Mouse (Mus musculus) embryo, embryonic 10.5 days (tissue): ENCODE measurements around the gene Nup107.
"Not testable (repeated sequence)": the region's sequence is repeated elsewhere in the genome, so short reads cannot be mapped to it uniquely, and the experiment has no call there.

Source experiments
- DNase-seq: peaks from one replicate; pipeline ENCODE4 v3.0.0-alpha.2; 2015; ENCODE audit warnings: low spot score

Gene Nup107

DNA sequence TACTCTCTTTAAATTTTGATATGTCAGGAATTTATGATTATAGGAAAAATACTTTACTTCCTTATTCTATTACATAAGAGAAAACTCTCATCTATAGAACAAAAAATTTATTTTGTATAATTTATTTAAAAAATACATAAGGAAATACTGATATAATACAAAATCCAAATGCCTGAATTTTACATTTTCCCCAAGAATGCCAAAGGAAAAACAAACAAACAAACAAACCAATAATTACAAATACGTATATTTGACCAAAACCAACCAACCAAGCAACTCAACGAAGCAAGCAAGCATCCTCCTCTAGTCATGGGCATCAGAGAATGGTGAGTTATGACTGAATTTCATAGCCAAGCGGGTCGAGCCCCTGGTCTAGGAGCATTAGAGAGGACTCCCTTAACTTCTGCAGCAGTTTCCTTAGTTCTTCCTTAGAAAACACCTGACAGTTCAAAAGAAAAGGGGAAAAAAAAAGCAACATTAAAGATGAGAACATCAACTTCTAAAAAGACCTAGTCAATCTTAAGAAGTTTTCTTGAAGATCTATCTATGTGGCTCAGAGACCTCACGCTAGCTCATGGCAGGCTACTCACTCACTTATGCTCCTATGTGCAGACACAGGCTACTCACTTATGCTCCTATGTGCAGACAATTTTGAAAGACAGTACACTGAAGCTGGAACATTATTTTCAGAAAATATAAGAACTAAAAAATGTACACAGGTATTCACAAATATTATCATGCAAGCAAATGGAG, 41.8 kb downstream of the Nup107 start:
- DNase-seq, result no peak

GRCm38 (mm10) chr10:117749787-117750343, 42.6 kb downstream of the Nup107 start:
- DNase-seq, result no peak

DNA sequence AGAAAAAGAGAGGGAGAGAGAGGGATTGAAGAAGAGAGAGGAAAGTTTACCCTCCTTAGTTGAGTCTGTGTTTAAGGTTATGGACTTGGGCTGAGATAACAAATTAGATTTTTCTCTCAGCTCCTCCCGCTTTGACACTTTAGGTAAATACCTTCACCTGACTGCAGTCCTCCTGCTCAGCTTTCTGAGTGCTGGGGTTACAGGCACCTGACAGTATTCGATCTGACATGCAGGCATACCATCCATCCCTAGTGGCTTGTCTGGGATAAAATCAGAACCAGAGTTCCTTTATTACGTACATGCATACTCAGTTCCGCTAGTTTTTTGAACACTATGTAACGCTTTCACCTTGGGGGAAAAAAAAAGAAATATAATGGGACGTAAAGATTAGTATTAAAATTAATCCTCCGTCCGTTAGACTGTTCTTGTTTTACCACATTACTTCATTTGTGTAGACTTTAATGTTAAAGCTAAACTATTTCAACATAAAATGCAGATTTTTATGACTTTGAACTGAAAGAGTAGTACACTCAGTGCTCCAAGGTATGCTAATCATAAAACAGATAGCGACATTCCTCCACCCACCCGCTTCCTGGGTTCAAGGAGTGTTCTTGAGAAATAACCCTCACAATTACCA, 43.3 kb downstream of the Nup107 start:
- no peak for DNase-seq

DNA sequence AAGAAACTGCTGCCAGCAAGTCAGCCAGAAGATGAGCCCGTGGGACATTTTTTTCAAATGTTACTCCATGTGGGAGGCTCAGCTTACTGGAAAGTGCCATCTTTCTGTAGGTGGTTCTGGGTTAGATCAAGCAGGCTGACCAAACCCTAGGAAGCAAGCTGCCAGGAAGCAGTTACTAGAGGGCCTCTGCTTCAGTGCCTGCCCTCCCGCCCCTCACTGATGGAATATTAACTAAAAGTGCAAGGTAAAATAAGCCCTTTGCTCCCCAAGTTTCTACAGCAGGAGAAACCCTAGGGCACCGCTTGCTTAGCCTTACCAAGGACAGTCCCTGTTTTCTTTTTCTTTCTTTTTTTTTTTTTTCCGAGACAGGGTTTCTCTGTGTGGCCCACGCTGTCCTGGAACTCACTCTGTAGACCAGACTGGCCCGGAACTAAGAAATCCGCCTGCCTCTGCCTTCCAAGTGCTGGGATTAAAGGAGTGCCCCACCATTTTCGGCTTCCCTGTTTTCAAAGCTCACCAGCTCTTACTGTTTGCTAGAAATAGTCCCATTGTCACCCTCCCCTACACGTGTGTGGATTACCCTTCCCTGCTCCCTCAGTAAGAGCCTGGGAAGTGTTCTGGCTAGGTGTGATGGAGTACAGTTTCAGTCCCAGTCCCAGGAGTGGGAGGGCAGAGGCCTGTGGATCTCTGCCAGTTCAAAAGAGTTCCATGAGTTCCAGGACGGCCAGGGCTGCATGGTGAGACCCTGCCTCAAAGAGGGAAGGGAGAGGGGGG, 44.0 kb downstream of the Nup107 start:
- no peak for DNase-seq

DNA sequence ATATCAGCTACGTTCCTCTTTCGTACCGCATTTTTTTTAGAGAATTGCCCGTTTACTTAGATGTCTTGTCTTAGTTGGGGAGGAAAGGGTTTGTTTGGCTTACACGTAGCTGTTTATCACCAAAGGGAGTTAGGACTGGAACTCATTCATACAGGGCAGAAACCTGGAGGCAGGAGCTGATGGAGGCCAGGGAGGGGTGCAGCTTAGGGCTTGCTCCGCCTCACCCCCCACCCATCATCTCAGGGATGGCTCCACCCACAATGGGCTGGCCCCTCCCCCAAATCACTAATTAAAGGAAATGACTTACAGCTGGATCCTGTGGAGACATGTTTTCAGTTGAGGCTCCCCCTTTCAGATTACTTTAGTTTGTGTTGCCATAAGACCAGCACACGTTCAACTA, 44.8 kb downstream of the Nup107 start:
- no peak for DNase-seq

DNA sequence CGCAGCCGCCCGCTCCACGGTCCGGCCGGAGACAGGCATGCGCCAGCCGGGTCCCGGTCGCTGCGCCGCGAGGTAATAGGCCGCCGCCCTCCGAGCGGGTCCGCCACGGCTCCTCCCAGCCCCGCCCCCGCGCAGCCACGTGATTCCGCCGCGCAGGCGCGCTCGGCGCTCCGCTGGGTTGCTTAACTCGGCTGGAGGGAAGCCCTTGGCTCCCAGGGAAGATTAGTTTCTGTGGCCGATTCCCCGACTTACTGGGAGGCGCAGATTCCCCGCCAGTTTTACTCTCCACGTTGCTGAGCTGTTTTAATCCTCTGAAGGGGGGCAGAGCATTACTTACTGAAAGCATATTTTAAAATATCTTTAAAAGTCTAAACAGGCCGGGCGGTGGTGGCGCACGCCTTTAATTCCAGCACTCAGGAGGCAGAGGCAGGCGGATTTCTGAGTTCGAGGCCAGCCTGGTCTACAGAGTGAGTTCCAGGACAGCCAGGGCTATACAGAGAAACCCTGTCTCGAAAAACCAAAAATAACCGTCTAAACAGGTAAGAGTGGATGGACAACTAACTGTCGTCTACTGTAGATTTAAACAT, 46.1 kb downstream of the Nup107 start, which contains the start of gene Slc35e3:
Gene Slc35e3, minus strand, starts transcription at position 69 of the 587 bp plus-strand sequence.
- DNase-seq, result peak; percentile 95

GRCm38 (mm10) chr10:117745570-117746296, 46.8 kb downstream of the Nup107 start:
- DNase-seq, result not testable (repeated sequence)

GRCm38 (mm10) chr10:117743917-117744316, 48.6 kb downstream of the Nup107 start:
- DNase-seq, result no peak

DNA sequence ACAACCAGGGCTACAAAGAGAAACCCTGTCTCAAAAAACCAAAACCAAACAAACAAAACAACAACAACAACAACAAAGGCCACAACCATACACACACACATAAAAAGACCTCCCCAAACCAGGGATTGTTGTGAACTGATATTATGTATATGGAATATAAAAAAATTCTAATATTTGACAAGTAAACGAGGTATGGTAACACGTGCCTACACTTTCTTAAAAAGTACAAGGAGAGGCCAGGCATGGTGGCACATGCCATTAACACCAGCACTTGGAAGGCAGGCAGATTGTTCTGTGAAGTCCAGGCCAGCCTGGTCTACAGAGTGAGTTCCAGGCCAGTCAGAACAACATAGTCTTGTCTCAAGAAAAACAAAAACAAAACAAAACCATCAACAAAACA, 49.3 kb downstream of the Nup107 start:
- no peak for DNase-seq

DNA sequence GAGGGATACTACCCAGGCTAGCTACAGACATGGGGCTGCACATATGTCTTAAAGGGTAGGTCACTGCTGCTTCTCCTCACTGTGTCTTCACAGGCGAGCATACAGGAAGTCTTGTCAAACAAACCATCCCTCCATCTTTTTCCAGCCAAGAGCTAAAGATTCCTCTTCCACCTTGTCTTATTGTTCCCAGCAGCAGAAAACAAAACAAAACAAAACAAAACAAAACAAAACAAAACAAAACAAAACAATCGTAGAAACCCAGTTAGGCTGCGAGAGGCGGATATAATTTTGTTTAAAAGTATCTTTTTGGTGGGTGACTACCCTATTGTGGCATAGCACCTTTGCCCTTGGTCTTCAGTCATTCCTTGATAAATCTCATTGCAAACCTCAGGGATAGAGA, 49.9 kb downstream of the Nup107 start:
- no peak for DNase-seq

GRCm38 (mm10) chr10:117741698-117742475, 50.6 kb downstream of the Nup107 start:
- DNase-seq, result no peak

DNA sequence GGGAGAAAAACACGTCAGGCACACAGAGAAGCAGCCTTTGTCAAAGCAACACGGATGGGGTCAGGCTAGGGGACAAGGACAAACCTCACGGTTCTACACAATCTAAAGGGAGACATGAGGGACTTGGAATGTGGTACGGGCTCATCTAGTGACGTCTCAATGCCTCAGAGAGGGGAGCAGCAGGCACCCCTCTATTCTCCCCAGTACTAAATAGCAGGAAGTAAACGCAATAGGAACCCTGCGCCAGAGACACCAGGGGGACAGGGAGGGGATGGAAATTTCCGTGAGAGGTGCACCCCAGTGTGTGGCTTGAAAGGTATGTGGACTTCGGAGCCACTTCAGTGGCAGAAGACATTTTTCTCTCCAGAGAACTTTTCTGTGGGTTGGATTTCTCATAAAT, 51.6 kb downstream of the Nup107 start:
- no peak for DNase-seq

DNA sequence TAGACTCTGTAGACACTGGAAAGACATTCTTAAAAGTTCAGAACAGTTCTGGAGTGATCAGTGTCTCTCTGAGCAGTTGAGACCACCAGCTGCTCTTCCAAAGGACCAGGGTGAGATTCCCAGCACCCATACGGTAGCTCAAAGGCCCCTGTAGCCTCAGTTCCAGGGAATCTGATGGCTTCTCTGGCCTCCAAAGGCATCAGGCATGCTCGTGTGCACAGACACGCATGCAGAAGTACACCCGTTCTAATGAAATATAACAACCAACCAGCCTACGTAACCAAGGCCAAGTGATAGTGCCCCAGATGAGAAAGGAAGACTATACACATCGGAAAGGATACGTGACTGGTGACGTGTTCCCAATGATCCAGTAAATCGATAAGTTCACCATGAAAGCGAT, 52.3 kb downstream of the Nup107 start:
- no peak for DNase-seq

- no peak for DNase-seq
Observed at GRCm38 (mm10) chr10:117739648-117739948, 52.9 kb downstream of the Nup107 start.

- no peak for DNase-seq
Observed at GRCm38 (mm10) chr10:117738928-117739647, 53.4 kb downstream of the Nup107 start.

- DNase-seq, result no peak
Observed at GRCm38 (mm10) chr10:117738140-117738921, 54.2 kb downstream of the Nup107 start.

DNA sequence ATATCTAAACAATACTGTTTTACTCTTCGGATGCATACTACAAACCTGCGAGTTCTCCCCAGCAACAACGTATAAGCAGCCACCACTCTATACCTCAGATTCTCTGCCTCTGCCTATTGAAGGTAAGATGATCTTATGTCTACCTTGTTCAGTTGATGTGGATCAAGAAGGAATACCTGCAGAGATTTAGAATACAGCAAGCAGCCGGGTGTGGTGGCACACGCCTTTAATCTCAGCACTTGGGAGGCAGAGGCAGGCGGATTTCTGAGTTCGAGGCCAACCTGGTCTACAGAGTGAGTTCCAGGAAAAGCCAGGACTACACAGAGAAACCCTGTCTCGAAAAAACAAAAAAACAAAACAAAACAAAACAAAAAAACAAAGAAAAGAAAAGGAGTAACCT, 55.0 kb downstream of the Nup107 start:
- not testable (repeated sequence) for DNase-seq

DNA sequence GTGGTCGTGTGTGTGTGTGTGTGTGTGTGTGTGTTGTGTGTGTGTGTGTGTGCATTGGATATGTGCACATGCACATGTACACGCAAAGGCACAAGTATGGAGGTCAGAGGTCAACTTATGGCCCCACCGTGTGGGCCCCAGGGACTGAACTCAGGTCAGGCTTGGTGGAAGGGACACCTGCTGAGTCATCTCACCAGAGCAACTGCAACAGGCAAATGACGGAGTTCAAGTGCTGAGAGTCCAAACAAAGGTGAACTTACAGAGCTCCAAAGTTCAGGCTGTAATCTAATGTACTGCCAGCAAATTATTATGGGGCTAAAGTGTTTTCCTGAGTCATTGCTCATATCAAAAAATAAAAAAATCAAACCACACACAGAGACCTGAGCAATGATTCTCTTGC, 55.4 kb downstream of the Nup107 start:
- DNase-seq, result no peak

DNA sequence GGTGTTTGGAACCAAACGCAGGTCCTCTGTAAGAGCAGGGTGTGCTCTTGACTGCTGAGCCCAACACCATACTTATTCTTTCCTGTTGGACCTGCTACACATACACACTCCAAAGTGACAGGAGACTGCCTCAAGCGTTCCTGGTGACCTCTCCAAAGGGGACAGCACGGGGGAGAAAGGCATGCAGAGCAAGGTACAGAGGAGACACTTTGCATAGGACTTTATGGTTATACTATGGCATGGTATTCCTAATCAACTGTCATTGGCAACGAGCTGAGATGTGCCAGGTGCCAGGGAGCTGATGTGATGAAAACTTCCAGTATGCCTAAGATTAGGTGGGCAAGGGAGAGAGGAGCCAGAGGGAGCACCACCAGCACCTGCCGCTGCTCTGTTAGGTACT, 55.9 kb downstream of the Nup107 start:
- DNase-seq, result no peak
